Mouse (Mus musculus) right cerebral cortex, postnatal 25 days (tissue): ENCODE measurements around the gene Spon1.

Source experiments
- DNase-seq: peaks from one replicate; pipeline ENCODE4 v3.0.0; 2022

Gene Spon1

GRCm38 (mm10) chr7:113845191-113845590 is 79.4 kb downstream of the Spon1 start:
- no peak for DNase-seq

GRCm38 (mm10) chr7:113846553-113846952 is 80.8 kb downstream of the Spon1 start:
- DNase-seq: no peak

- no peak for DNase-seq
Measured at GRCm38 (mm10) chr7:113847041-113847819, 81.4 kb downstream of the Spon1 start.

GRCm38 (mm10) chr7:113850389-113850788 is 84.6 kb downstream of the Spon1 start:
- DNase-seq: no peak

GRCm38 (mm10) chr7:113855396-113855795 is 89.6 kb downstream of the Spon1 start:
- DNase-seq: no peak

- DNase-seq: no peak
Measured at GRCm38 (mm10) chr7:113856067-113856466, 90.3 kb downstream of the Spon1 start.

- DNase-seq: no peak
Measured at GRCm38 (mm10) chr7:113859480-113859881, 93.7 kb downstream of the Spon1 start.

GRCm38 (mm10) chr7:113861964-113862363 is 96.2 kb downstream of the Spon1 start:
- no peak for DNase-seq

GRCm38 (mm10) chr7:113872846-113873245 is 107.0 kb downstream of the Spon1 start:
- DNase-seq: no peak

- DNase-seq: no peak
Measured at GRCm38 (mm10) chr7:113877451-113877850, 111.7 kb downstream of the Spon1 start.

GRCm38 (mm10) chr7:113877926-113878325 is 112.1 kb downstream of the Spon1 start:
- DNase-seq: no peak

- no peak for DNase-seq
Measured at GRCm38 (mm10) chr7:113879085-113879501, 113.3 kb downstream of the Spon1 start.

GRCm38 (mm10) chr7:113880021-113880420 is 114.2 kb downstream of the Spon1 start:
- no peak for DNase-seq

GRCm38 (mm10) chr7:113890782-113891181 is 125.0 kb downstream of the Spon1 start:
- no peak for DNase-seq

GRCm38 (mm10) chr7:113891491-113891890 is 125.7 kb downstream of the Spon1 start:
- DNase-seq: no peak

- DNase-seq: no peak
Measured at GRCm38 (mm10) chr7:113893944-113894662, 128.3 kb downstream of the Spon1 start.

GRCm38 (mm10) chr7:113895266-113895665 is 129.5 kb downstream of the Spon1 start:
- no peak for DNase-seq

GRCm38 (mm10) chr7:113898388-113898787 is 132.6 kb downstream of the Spon1 start:
- no peak for DNase-seq

- no peak for DNase-seq
Measured at GRCm38 (mm10) chr7:113901511-113901910, 135.7 kb downstream of the Spon1 start.

GRCm38 (mm10) chr7:113901941-113902515 is 136.2 kb downstream of the Spon1 start:
- DNase-seq: no peak

- no peak for DNase-seq
Measured at GRCm38 (mm10) chr7:113903127-113903827, 137.5 kb downstream of the Spon1 start.

- DNase-seq: no peak
Measured at GRCm38 (mm10) chr7:113903939-113904338, 138.1 kb downstream of the Spon1 start.

GRCm38 (mm10) chr7:113904348-113904895 is 138.6 kb downstream of the Spon1 start:
- no peak for DNase-seq
